Mouse (Mus musculus) neural tube, embryonic 12.5 days (tissue): ENCODE results near the gene Apol9b. TPM values are rescaled to one million over a fixed set of nuclear protein-coding genes. Genes with fewer than 3 reads are reported as not detected.
"Not testable (repeated sequence)": the region's sequence is repeated elsewhere in the genome, so short reads cannot be mapped to it uniquely, and the experiment has no call there.

Experiments used
- ATAC-seq: fragments of 200-750 bp; cut with Nextera tagmentation; 2 replicates; pipeline ENCODE4 v1.8.0; 2017; ENCODE audit warnings: low read depth, mild to moderate bottlenecking, moderate TSS enrichment, moderate library complexity; ENCODE audit not compliant: low FRiP score
- H3K27ac ChIP-seq: fragments of 300-500 bp; sonication (generic); 2 replicates; pipeline ENCODE4 v1.5.1; 2016
- H3K27me3 ChIP-seq: fragments of 300-500 bp; sonication (generic); replicated peaks from 2 replicates; pipeline ENCODE4 v1.6.1; 2016; ENCODE audit warnings: mild to moderate bottlenecking
- H3K36me3 ChIP-seq: fragments of 300-500 bp; sonication (generic); 2 replicates; pipeline ENCODE4 v1.6.1; 2016; ENCODE audit warnings: mild to moderate bottlenecking
- H3K4me1 ChIP-seq: fragments of 300-500 bp; sonication (generic); 2 replicates; pipeline ENCODE4 v1.6.1; 2016
- H3K4me2 ChIP-seq: fragments of 300-500 bp; sonication (generic); replicated peaks from 2 replicates; pipeline ENCODE4 v1.6.1; 2016; ENCODE audit warnings: mild to moderate bottlenecking
- H3K4me3 ChIP-seq: fragments of 300-500 bp; sonication (generic); 2 replicates; pipeline ENCODE4 v1.5.1; 2016
- H3K9ac ChIP-seq: fragments of 300-500 bp; sonication (generic); 2 replicates; pipeline ENCODE4 v1.6.1; 2016; ENCODE audit warnings: mild to moderate bottlenecking
- H3K9me3 ChIP-seq: fragments of 300-500 bp; sonication (generic); 2 replicates; pipeline ENCODE4 v1.6.1; 2016; ENCODE audit warnings: mild to moderate bottlenecking
- WGBS: fragments of 180-500 bp; shearing (Covaris S2); methylation state at CpG from one replicate; pipeline ENCODE4 v1.1.7; 2016; 5-methylcytosine and 5-hydroxymethylcytosine counted together
- polyA plus RNA-seq: library from polyadenylated mRNA; unstranded; fragments of >200 nt; fragmentation: Nextera tagmentation; extraction: Ambion mirVana; gene quantifications from 2 replicates; pipeline ENCODE4 v1.2.1, GENCODE M21; 2016

Gene Apol9b
- polyA plus RNA-seq, 1 experiment from 2014 or later = not detected

DNA sequence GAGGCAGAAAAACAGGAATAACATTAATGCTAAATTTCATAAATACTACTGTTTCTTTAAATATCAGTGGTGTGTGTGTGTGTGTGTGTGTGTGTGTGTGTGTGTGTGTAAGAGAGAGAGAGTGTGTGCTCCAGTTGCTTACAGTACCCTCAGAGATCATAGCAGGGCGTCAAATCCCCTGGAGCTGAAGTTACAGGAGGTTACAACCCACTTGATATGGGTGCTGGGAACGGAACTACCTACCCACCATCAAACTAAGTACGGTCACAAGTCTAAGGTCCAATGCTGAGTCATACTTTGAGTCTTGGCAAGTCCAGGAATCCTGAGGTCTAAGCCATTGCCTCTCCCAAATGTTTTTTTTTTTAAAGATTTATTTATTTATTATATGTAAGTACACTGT is 1.1 kb upstream of the Apol9b start:
- not testable (repeated sequence) for H3K27me3 ChIP-seq, H3K9ac ChIP-seq, H3K27ac ChIP-seq, H3K4me2 ChIP-seq, H3K4me1 ChIP-seq, H3K4me3 ChIP-seq, ATAC-seq, H3K36me3 ChIP-seq, H3K9me3 ChIP-seq
- 91% methylated on average over 3 of the region's 3 CpGs for WGBS

DNA sequence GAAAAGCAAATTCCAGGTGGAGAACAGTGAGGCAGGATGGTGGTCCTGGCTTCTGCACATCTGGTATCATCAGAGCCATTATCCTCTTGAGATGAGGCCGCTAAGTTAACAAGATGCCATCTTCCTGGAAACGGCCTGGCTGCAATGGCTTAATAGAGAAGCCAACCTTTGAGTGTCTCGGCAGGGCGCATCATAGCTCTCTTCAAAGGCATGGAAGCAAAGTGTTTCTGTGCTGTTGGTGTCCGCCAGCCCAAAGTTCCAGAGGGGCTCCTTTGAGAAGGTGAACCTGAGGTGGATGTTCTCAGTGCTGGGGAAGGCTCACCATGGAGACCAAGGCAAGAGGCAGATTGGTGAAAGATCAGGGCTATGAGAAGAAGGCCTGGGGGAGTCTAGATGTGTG is 2.8 kb downstream of the Apol9b start:
- 83% methylated on average over 5 of the region's 5 CpGs for WGBS
- no peak for ATAC-seq
- Histone ChIP-seq H3K27ac (no peak overlapping the region), H3K4me1 (no peaks in the 10 kb centered on the region), H3K27me3 (no peaks in the 10 kb centered on the region), H3K4me3 (no peak overlapping the region), H3K9me3 (no peaks in the 10 kb centered on the region), H3K4me2 (no peak overlapping the region), H3K9ac (no peak overlapping the region), H3K36me3 (no peaks in the 10 kb centered on the region)

DNA sequence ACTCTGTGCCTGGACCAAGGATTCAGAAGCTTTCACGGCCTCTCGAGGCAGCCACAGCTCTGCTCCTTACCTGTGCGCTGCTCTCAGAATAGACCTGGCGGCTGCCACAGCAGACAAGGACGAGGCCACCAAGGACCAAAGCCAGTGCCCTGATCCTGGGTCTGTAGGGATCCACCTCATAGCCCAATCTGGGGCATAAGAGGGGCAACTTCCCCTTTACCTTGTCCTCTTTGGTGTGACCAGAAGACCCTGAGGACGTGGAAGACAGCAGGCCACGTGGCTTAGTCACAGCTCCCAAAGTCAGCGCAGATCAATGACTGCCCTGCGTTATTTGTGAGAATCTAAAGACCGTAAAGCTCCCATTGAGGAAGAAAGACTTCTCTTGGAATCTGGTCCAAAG is 4.0 kb downstream of the Apol9b start:
- not testable (repeated sequence) for H3K36me3 ChIP-seq, H3K9ac ChIP-seq, ATAC-seq, H3K27me3 ChIP-seq, H3K9me3 ChIP-seq, H3K4me1 ChIP-seq, H3K27ac ChIP-seq, H3K4me3 ChIP-seq, H3K4me2 ChIP-seq
- 70% methylated on average over 10 of the region's 10 CpGs for WGBS

DNA sequence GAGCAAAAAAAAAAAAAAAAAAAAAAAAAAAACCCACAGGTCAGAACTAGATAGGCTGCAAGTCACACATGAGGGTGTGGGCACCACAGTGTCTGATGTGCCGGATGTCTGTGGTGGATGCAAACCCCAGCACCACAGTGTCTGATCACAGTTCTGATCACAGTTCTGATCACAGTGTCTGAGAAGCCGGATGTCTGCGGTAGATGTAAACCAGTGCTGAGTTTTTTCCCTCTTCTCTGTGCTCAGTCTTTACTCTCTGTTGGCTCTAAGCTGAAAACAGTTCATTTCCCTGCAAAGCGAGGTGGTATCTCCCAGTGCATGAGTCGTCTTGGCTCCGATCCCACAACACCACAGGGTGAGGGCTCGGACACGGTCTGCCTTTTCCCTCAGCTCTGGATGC is 4.5 kb downstream of the Apol9b start:
- not testable (repeated sequence) for H3K36me3 ChIP-seq, H3K9ac ChIP-seq, H3K4me1 ChIP-seq, H3K27ac ChIP-seq, H3K4me2 ChIP-seq, H3K4me3 ChIP-seq, H3K9me3 ChIP-seq, H3K27me3 ChIP-seq, ATAC-seq
- 90% methylated on average over 8 of the region's 8 CpGs for WGBS

- not testable (repeated sequence) for H3K9me3 ChIP-seq, H3K9ac ChIP-seq, H3K36me3 ChIP-seq, H3K4me3 ChIP-seq, H3K4me1 ChIP-seq, H3K27ac ChIP-seq, H3K4me2 ChIP-seq, H3K27me3 ChIP-seq, ATAC-seq
- 78% methylated on average over 4 of the region's 4 CpGs for WGBS
Measured at GRCm38 (mm10) chr15:77733903-77734302, 5.1 kb downstream of the Apol9b start.

DNA sequence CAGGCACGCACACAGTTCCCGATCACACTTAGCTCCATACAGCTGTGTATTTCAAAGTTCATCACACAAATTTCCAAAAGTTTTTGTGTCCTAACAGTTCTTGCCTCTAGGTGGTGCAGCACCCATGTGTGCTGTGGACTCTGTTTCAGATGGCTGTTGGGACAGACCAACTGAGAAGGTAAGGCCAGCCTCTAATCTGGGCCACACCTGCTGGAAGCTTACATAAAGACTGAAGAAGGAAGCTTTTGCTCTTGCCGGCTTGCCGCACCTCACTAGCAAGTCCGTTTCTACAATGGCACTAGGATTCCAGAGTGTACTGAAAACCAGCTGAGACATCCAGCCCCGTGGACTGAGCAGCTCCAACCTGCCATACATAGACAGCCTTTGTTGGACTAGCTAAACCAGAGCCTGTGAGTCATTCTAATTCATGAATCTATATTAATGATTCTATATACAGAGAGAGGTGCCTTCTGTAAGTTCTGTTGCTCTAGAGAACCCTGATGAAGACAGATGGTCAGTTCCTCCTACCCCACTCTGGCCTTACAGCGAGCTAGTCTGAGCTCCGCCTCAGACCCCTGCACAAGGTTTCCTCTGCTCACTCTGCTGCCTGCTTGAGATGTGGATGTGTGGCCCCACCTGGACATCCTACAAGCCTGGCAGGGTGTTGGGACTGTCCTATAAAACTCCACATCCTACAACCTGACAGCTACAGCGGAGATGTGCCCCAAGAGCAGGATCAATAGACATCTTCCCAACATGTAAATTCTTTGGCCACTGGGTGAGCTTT is 11.9 kb downstream of the Apol9b start:
- no peaks in the 10 kb centered on the region for H3K36me3 ChIP-seq
- H3K4me2 ChIP-seq = no peak overlapping the region
- H3K9me3 ChIP-seq = no peaks in the 10 kb centered on the region
- no peak overlapping the region for H3K9ac ChIP-seq
- H3K27me3 ChIP-seq = no peaks in the 10 kb centered on the region
- H3K27ac ChIP-seq = no peak overlapping the region
- WGBS = 80% methylated on average over 9 of the region's 9 CpGs
- no peaks in the 10 kb centered on the region for H3K4me1 ChIP-seq
- ATAC-seq = no peak
- no peak overlapping the region for H3K4me3 ChIP-seq

- H3K36me3 ChIP-seq, H3K27me3 ChIP-seq, H3K27ac ChIP-seq, H3K4me2 ChIP-seq, H3K9ac ChIP-seq, ATAC-seq, H3K9me3 ChIP-seq, H3K4me3 ChIP-seq, H3K4me1 ChIP-seq: not testable (repeated sequence)
- WGBS = 90% methylated on average over 6 of the region's 6 CpGs
Measured at GRCm38 (mm10) chr15:77741556-77741955, 12.7 kb downstream of the Apol9b start.

DNA sequence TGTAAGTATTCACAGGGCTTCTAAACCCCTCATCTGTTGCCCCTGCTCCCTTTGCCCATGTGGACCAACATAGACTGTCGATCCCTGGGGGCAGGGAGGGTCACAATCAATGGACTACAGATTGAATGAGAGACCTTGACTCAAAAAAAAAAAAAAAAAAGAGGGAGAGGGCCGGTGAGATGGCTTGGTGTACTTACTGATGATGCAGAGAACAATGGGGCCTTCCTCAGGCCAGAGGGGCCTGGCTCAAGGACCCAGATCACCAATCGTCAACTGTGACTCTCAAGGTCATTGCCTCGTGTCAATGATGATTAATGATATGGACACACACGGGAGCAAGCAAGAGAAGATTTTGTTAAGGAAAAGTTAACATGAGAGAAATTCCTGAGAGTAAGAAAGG is 15.8 kb downstream of the Apol9b start:
- Histone ChIP-seq H3K27ac (no peak overlapping the region), H3K27me3 (no peaks in the 10 kb centered on the region), H3K36me3 (no peaks in the 10 kb centered on the region), H3K9ac (no peak overlapping the region), H3K4me3 (no peak overlapping the region), H3K4me2 (no peak overlapping the region), H3K9me3 (0 out of 2 replicates have a peak, but pooled peaks cover 3% of the 10 kb centered on the region), H3K4me1 (no peaks in the 10 kb centered on the region)
- WGBS = 27% methylated on average over 5 of the region's 5 CpGs
- ATAC-seq = no peak

DNA sequence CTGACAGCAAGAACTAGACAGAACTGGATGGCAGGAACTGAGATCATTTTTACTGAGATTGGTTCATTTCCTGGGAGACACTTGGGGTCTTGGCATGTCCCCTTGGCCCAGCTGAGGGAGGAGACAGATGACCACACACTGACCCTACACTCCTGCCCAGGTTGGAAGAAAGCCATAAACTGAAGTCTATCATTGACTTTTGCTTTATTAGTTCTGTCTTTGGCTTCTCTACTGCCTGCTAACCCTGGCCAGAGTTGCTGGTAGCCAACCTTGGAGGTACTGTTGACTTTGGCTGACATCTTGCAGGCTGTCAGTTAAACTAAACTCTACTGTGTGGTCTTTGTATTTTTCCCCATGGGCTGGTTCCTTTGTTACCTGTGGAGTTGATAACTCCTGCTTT is 16.2 kb downstream of the Apol9b start:
- Histone ChIP-seq H3K27me3 (no peaks in the 10 kb centered on the region), H3K4me2 (no peak overlapping the region), H3K36me3 (no peaks in the 10 kb centered on the region), H3K4me3 (no peak overlapping the region), H3K9me3 (0 out of 2 replicates have a peak, but pooled peaks cover 3% of the 10 kb centered on the region), H3K4me1 (no peaks in the 10 kb centered on the region), H3K27ac (no peak overlapping the region), H3K9ac (no peak overlapping the region)
- ATAC-seq = no peak

DNA sequence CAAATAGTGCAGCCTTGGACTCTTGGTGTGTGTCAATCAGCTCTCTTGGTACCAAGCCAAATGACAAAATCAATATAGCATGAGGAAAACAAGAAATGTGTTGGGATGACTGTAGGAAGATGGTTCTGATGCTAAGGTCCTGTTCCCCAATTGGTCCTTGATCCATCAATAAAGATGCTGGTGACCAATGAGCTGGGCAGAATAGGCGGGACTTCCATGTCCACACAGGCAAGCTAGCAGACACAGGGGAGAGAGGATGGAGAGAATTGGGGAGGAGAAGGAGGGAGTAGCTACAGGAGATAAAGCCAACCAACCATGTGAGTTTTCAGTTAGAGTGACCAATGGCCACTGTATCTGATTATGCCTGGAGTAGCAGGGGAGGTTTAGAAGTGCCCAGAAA is 17.5 kb downstream of the Apol9b start:
- Histone ChIP-seq H3K4me1 (no peaks in the 10 kb centered on the region), H3K4me2 (no peak overlapping the region), H3K9ac (no peak overlapping the region), H3K36me3 (no peaks in the 10 kb centered on the region), H3K27ac (no peak overlapping the region), H3K4me3 (no peak overlapping the region), H3K27me3 (no peaks in the 10 kb centered on the region), H3K9me3 (0 out of 2 replicates have a peak, but pooled peaks cover 3% of the 10 kb centered on the region)
- no peak for ATAC-seq
- 100% methylated on average over 1 of the region's 1 CpGs for WGBS

DNA sequence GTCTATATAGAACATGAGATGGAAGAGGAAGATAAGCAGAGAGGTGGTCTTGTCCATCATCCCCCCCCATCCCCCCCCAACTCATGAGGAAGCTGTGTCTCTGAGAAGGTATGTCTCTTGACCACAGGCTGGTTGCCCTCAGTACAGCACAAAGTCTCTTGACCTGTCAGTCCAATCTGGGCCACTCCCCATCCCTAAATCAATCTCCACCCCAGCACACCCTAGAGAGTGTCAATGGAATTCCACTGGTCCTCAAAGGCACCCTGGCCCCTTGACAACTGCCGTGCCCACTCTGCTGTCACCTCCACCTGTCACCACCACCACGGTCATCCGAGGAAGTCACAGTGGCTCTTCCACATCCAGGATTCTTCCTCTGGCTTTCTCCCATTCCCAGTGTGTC is 19.6 kb downstream of the Apol9b start:
- no peak overlapping the region for H3K4me2 ChIP-seq
- H3K4me3 ChIP-seq = no peak overlapping the region
- no peaks in the 10 kb centered on the region for H3K4me1 ChIP-seq
- H3K27me3 ChIP-seq = no peaks in the 10 kb centered on the region
- no peak for ATAC-seq
- no peak overlapping the region for H3K9ac ChIP-seq
- WGBS = 86% methylated on average over 3 of the region's 3 CpGs
- H3K9me3 ChIP-seq = 0 out of 2 replicates have a peak, but pooled peaks cover 3% of the 10 kb centered on the region
- H3K36me3 ChIP-seq = no peaks in the 10 kb centered on the region
- H3K27ac ChIP-seq = no peak overlapping the region

DNA sequence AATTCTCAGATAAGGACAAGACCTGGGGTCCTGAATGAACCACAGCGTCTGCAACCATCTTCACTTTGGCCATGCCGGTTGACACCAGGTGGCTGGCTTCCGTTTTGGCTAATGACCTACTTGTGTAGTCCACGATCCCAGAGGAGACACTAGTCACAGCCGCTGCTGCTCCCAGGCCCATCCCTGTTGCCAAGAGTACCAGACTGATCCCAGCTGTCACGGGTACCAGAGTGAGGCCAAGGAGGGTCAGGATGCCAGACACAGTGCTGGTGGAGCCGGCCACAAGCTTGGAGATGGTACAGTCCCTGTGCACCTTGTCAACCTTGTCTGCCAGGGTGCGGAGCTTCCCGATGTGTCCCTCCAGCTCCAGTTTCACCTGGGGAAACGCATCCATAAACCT is 20.9 kb downstream of the Apol9b start:
- Histone ChIP-seq H3K4me3 (no peak overlapping the region), H3K9ac (no peak overlapping the region), H3K4me2 (no peak overlapping the region), H3K36me3 (no peaks in the 10 kb centered on the region), H3K9me3 (0 out of 2 replicates have a peak, but pooled peaks cover 3% of the 10 kb centered on the region), H3K4me1 (no peaks in the 10 kb centered on the region), H3K27ac (no peak overlapping the region), H3K27me3 (no peaks in the 10 kb centered on the region)
- 91% methylated on average over 10 of the region's 10 CpGs for WGBS
- no peak for ATAC-seq

DNA sequence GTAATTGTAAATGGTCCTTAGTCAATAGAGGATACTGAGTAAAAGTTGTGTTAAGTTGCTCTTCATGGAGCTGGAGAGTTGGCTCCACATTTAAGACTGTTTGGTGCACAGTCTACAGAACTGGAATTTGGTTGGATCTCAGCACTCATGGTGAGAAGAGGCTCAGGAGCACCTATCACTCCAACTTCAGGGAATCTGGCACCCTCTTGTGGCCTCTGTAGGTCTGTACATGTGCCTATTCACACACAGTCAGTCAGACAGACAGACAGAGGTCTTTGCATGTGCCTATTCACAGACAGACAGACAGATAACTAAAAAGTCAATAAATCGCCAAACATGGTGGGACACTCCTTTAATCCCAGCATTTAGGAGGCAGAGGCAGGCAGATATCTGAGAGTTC is 21.6 kb downstream of the Apol9b start:
- Histone ChIP-seq H3K4me1 (no peaks in the 10 kb centered on the region), H3K27ac (no peak overlapping the region), H3K9me3 (0 out of 2 replicates have a peak, but pooled peaks cover 3% of the 10 kb centered on the region), H3K9ac (no peak overlapping the region), H3K4me3 (no peak overlapping the region), H3K36me3 (no peaks in the 10 kb centered on the region), H3K27me3 (no peaks in the 10 kb centered on the region), H3K4me2 (no peak overlapping the region)
- 43% methylated on average over 1 of the region's 1 CpGs for WGBS
- no peak for ATAC-seq
